Mouse (Mus musculus) adrenal gland, postnatal 0 days (tissue): ENCODE measurements around the gene Gm10639. TPM values are rescaled to one million over a fixed set of nuclear protein-coding genes. Genes with fewer than 3 reads are reported as not detected.

Experiments
- polyA plus RNA-seq: library from polyadenylated mRNA; unstranded; fragments of >200 nt; fragmentation: Nextera tagmentation; extraction: Ambion mirVana; gene quantifications from 2 replicates; pipeline ENCODE4 v1.2.1, GENCODE M21; 2015

The Gm10639 gene
- 0.30 and 0.79 TPM in 2 replicates for polyA plus RNA-seq

DNA sequence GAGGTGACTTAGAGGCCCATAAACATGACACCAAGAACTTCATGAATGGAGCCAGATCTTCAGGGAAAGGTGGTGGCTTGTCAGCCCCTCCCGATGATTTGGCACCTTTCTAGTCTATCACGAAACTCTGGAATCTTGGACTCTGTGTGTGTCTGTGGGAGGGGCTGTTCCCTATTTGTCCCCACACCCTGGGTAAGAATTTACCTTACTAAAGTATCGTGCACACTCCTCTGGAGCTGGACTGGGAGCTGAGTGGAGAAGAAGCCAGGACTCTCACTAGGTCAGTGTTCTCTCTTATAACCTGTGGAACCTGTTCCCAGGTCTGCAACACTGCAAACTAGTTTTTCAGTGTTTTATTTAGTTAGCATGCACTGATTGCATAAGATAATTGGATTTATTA lies at the start of gene Gm10639:
Gene Gm10639, plus strand, starts transcription at position 201 of the 400 bp plus-strand sequence.

DNA sequence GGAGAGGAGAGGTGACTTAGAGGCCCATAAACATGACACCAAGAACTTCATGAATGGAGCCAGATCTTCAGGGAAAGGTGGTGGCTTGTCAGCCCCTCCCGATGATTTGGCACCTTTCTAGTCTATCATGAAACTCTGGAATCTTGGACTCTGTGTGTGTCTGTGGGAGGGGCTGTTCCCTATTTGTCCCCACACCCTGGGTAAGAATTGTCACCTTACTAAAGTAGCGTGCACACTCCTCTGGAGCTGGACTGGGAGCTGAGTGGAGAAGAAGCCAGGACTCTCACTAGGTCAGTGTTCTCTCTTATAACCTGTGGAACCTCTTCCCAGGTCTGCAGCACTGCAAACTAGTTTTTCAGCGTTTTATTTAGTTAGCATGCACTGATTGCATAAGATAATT lies 32.8 kb upstream of the Gm10639 start, which contains the start of gene Gm3776:
Gene Gm3776, plus strand, starts transcription at position 216 of the 400 bp plus-strand sequence.

DNA sequence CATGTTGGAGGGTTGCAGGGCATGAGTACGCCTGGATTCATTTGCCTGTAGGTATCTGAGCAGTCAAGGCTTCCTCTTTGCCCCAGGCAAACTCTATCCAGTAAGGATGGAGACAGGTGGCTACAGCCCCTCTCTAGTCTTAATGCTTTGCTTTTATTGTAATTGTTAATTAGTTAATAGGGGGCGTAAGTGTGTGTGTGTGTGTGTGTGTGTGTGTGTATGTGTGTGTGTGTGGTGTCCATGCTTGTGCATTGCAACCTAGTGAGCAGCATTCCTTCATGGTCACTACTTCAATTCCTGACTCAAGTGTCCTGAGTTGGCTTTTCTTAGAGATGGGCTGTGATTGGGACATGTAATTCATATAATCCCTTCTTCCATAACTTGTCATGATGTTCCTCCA lies 25.0 kb downstream of the Gm10639 start, which contains the start of gene Omt2a:
Gene Omt2a, minus strand, starts transcription at position 101 of the 400 bp plus-strand sequence.

DNA sequence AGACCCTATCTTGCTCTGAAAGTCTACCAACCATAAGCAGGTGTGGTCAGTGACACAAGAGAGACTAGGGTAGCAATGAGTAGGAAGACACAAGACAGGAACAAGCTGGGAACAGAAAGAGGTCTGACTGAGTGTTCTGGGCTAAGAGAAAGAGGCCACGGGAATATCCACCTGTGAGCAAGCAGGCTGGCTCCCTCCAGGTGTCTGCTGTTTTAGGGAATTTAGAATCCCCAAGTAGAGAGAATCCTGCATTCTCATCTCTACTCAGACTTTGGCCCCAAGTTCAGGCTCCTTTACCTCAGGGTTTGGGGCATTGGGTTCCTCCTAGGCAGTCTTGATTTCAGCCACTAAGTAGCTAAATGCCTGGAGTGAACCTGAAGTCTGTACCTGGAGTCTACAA lies 37.6 kb downstream of the Gm10639 start, which contains the start of gene Omt2b:
Gene Omt2b, plus strand, starts transcription at position 301 of the 400 bp plus-strand sequence.

Other genes starting within 250 kb of the Gm10639 start
- gene Gcm1, start 238.0 kb upstream of the Gm10639 start, polyA plus RNA-seq, result not detected in 2 replicates
- gene Fbxo9, start 180.9 kb upstream of the Gm10639 start, polyA plus RNA-seq, result 39.0 and 60.5 TPM in 2 replicates
- 16.0 and 19.0 TPM in 2 replicates for gene Ick, start 180.7 kb upstream of the Gm10639 start, polyA plus RNA-seq
- gene Gsta4, start 107.1 kb upstream of the Gm10639 start, polyA plus RNA-seq, result 70.3 and 99.9 TPM in 2 replicates
- 0.51 and 3.5 TPM in 2 replicates for gene Gsta1, start 59.3 kb upstream of the Gm10639 start, polyA plus RNA-seq
- 2.8 TPM in 1 of 2 replicates, not detected in the other for gene Gm3776, start 32.8 kb upstream of the Gm10639 start, polyA plus RNA-seq
- not detected in 2 replicates for gene Omt2a, start 24.9 kb downstream of the Gm10639 start, polyA plus RNA-seq
- not detected in 2 replicates for gene Omt2b, start 37.7 kb downstream of the Gm10639 start, polyA plus RNA-seq
- gene Gsta2, start 65.9 kb downstream of the Gm10639 start, polyA plus RNA-seq, result 0.75 and 0.82 TPM in 2 replicates
- 0.22 TPM in 1 of 2 replicates, not detected in the other for gene Dppa5a, start 78.3 kb downstream of the Gm10639 start, polyA plus RNA-seq
- gene Ooep, start 88.8 kb downstream of the Gm10639 start, polyA plus RNA-seq, result 1.1 and 2.0 TPM in 2 replicates
- gene Ddx43, start 105.9 kb downstream of the Gm10639 start, polyA plus RNA-seq, result 0.11 TPM in 1 of 2 replicates, not detected in the other
- gene Cgas, start 153.3 kb downstream of the Gm10639 start, polyA plus RNA-seq, result 0.99 and 1.0 TPM in 2 replicates
- gene Mto1, start 158.3 kb downstream of the Gm10639 start, polyA plus RNA-seq, result 11.7 and 21.8 TPM in 2 replicates
- gene Gm17324, start 158.9 kb downstream of the Gm10639 start, polyA plus RNA-seq, result 0.75 and 1.5 TPM in 2 replicates
- gene Eef1a1, start 199.2 kb downstream of the Gm10639 start, polyA plus RNA-seq, result 2,814 and 3,155 TPM in 2 replicates